Mouse (Mus musculus) bone marrow, adult 2 months (tissue): ENCODE data around the gene Plekhg1. TPM values are rescaled to one million over a fixed set of nuclear protein-coding genes. Genes with fewer than 3 reads are reported as not detected.

ENCODE experiments used
- H3K27ac ChIP-seq: fragments of 200-500 bp; 2 replicates; pipeline ENCODE4 v1.5.1; 2012; ENCODE audit warnings: low read depth, mild to moderate bottlenecking, control low read depth, inconsistent platforms, low read length; ENCODE audit not compliant: control insufficient read depth, poor library complexity, insufficient read depth
- H3K4me1 ChIP-seq: fragments of 200-500 bp; 2 replicates; pipeline ENCODE4 v1.6.1; 2011; ENCODE audit warnings: low read length; ENCODE audit not compliant: control insufficient read depth, insufficient read depth
- H3K4me3 ChIP-seq: fragments of 200-500 bp; replicated peaks from 2 replicates; pipeline ENCODE3; 2011; ENCODE audit warnings: mild to moderate bottlenecking, low read depth, low read length, control low read depth; ENCODE audit not compliant: control insufficient read depth
- CTCF ChIP-seq: fragments of 200-500 bp; IDR thresholded peaks from 2 replicates; pipeline ENCODE4 v1.5.1; 2011; ENCODE audit warnings: low read length, control low read depth; ENCODE audit not compliant: control insufficient read depth, insufficient read depth
- POLR2A ChIP-seq: fragments of 200-500 bp; IDR thresholded peaks from 2 replicates; pipeline ENCODE4 v1.6.1; 2011; ENCODE audit warnings: low read depth, mild to moderate bottlenecking, control low read depth, low read length, borderline replicate concordance; ENCODE audit not compliant: control insufficient read depth
- WGBS: fragments of 180-500 bp; shearing (Covaris S2); methylation state at CpG from one replicate; pipeline ENCODE4 v1.1.7; 2018; 5-methylcytosine and 5-hydroxymethylcytosine counted together
- polyA plus RNA-seq: library from polyadenylated mRNA; stranded (reverse); fragments of >200 nt; gene quantifications from 2 replicates; pipeline ENCODE4 v1.2.4, GENCODE M21; 2011; ENCODE audit warnings: low replicate concordance; ENCODE audit not compliant: missing spikeins, insufficient read depth, insufficient read length

The Plekhg1 gene
- polyA plus RNA-seq: 2.3 and 4.6 TPM in 2 replicates

DNA sequence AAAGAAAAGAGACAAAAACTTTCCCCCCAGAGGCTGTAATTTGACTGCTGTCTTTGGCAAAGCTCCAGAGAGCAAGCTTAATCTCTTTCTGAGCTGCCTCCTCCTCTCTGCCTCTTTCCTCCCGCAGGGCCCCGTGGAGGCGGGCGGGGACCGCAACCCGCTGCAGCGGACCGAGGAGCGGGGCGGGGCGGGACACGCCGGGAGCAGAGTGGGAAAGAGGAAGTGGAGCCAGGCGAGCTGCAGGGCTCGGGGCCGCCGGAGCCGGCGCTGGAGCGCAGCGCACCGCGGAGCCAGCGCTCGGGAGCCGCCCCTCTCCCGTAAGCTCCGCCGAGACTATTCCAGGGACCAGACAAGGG, at the start of gene Plekhg1:
Gene Plekhg1 (plus strand): TSS at position 217 of the 356 bp plus-strand sequence.
- TF ChIP-seq CTCF (no peak), POLR2A (no peak)
- H3K27ac ChIP-seq: peak within 1 kb of the TSS; percentile 53
- WGBS: under 1% methylated on average over 29 of the region's 29 CpGs
- H3K4me3 ChIP-seq: peak within 1 kb of the TSS; percentile 60
- no peaks in the 10 kb centered on the region; the same call in 1 of the 2 replicates for H3K4me1 ChIP-seq

DNA sequence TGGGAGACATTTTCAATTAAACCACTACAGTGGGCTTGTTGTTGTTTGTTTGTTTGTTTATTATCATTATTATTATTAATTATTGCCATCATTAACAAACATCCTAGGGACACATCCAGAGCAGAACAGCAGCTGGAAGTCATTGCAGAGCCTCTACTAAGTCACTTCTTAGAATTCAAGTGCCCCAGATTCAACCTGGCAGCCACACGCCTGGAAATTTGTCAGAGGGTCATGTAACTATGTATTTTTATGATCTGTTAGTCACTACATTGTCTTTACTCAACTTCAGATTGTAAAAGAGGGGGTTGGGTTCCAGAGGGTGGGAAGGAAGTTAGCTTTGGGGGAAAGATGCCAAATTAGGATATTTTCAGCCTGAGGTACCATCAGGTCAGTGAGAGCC, 47.4 kb upstream of the Plekhg1 start:
- H3K4me3 ChIP-seq: no peak overlapping the region
- 68% methylated on average over 1 of the region's 1 CpGs for WGBS
- no peak overlapping the region for H3K27ac ChIP-seq
- no peaks in the 10 kb centered on the region; the same call in 1 of the 2 replicates for H3K4me1 ChIP-seq
- no peak for TF ChIP-seq CTCF
- no peak for TF ChIP-seq POLR2A

DNA sequence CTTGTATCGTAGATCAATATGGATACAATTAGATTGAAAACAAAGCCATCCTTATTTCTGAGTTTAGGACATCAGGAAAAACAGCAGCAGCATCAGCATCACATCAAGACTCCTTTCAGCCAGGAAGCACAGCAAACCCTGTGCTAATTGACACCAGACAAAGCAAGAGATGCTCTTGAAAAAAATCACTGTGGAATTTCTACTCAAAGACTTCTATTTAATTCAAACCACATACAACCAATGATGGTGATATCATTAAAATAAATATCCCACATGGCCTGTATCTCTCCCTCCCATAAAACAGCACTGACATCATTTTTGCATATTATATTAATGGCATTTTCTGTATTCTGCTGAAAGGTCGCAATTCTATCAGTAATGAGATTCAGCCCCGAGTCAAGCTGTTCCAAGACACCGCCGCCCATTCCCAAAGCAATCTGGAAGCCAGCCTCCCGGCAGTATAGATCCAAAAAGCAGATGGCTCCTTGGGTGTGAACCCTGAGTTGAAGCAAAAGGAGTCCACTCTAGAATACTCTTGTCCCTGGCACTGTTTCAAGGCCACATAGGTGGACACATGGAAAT, 46.4 kb upstream of the Plekhg1 start:
- WGBS: 81% methylated on average over 6 of the region's 6 CpGs

DNA sequence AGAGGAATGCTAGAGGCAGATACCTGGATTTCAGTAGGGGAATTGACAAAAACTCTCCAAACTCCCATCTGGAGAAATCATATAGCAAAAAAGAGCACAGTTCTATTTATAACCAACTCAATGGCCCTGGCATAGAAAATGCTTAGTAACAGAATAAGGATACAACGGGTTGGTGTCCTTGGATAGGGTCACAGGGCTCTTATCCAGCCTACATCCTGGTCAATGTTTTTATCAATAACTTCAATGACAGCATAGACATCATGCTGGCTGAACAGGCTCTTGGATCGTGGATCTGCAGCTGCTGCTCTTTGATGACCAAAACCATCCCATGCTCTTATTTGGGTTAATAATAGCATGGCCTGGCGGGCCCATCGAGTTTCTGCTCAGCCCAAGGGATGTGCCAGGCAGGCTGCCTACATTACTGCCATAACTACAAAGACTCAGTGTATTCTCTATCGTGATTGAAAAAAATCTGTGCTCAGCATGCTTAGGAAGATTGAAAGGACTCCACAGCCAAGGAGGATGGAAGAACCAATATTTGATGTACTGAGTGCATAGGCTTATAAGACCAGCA, 44.7 kb upstream of the Plekhg1 start:
- no peak overlapping the region for H3K27ac ChIP-seq
- WGBS: 76% methylated on average over 5 of the region's 5 CpGs
- no peak overlapping the region for H3K4me3 ChIP-seq
- TF ChIP-seq POLR2A (no peak), CTCF (no peak)
- no peaks in the 10 kb centered on the region; the same call in 1 of the 2 replicates for H3K4me1 ChIP-seq

More for the DNA sequence above, 46.4 kb upstream of the Plekhg1 start:
- no peak overlapping the region for H3K4me3 ChIP-seq
- TF ChIP-seq POLR2A: no peak
- no peak for TF ChIP-seq CTCF
- no peak overlapping the region for H3K27ac ChIP-seq
- H3K4me1 ChIP-seq: no peaks in the 10 kb centered on the region; the same call in 1 of the 2 replicates

DNA sequence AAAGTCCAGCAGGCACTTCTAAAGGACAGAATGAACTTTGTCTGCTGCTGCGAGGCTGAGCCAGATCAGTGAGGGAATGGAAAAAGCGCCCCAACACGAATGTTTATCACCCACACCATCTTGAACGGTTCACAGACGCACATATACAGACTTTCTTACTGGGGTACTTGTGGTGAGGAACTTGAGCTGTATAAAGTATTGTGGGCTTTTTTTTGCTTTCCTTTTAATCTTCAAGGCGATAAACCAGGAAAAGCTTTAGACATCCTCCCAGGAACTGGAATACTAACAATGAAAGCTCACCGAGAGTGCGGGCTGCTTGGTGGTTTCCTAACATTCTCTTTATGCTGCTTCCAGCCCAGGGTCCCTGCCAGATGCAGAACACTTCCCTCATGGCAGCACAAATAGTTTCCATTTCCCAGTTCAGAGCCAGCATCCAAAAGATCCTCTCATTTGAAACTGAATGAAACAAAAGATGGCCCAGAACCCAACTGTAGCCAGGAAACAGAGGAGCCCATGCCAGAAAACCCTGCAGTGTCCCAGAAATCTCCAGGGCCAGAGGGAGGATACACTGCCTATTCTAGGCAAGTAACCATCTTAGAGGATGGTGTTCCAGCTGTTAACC, 43.3 kb upstream of the Plekhg1 start:
- Histone ChIP-seq H3K4me1 (no peaks in the 10 kb centered on the region; the same call in 1 of the 2 replicates), H3K27ac (peak overlapping the region; percentile 45; the same call in 1 of the 2 replicates), H3K4me3 (no peak overlapping the region)
- TF ChIP-seq CTCF: no peak
- TF ChIP-seq POLR2A: no peak
- WGBS: 20% methylated on average over 8 of the region's 8 CpGs

DNA sequence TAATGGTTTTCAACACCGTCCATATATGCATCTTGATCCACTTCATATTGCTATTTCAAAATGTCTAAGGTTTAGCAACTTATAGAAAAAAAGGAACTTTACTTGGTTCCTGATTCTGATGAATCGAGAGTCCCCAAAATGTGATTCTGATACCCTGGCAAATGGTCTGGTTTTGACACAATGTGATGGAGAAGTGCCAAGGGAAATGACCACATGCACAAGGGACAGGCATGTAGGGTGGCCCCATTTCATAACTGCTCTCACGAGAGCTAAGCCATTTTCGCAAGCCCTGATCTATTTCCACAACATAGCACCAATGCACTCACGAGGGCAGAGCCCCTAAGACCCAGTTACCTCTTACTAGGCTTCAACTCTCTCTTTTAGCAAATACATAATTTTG, 42.7 kb upstream of the Plekhg1 start:
- Histone ChIP-seq H3K4me1 (no peaks in the 10 kb centered on the region; the same call in 1 of the 2 replicates), H3K27ac (no peak overlapping the region), H3K4me3 (no peak overlapping the region)
- 15% methylated on average over 5 of the region's 5 CpGs for WGBS
- no peak for TF ChIP-seq CTCF
- no peak for TF ChIP-seq POLR2A

DNA sequence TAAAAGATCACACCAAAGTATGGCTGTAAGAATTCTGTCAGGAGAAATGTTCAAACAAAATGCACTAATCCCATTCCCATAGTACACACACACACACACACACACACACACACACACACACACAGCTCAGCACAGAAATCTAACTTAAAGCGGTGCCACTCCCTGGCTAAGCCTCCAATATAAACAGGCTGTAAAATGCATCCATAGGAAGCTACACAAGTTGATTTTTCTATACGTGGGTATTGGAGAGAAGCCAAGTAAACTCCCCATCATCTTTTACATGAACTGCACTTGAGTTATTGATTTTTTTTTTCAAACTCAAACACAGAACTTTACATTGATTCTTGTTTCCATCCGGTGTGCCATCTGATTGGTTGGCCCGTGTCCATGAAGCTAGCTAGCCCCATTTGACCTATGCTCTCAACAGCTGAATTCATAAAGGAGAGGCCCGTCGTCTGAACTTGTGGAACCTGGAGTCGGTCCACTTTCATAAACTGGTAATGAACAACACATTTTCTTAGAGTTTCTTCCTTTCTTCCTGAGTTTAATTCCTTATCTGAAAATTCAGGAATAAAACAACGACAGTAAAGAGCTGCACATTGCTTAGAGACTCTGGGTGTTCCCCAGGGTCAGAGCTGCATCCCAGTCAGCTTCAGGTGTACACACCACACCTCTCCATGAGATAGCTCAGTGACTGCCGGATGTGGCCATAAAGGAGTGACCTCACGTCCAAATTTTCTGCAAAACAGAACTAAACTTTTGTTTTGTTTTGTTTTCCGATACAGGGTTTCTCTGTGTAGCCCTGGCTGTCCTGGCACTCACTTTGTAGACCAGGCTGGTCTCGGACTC, 39.7 kb upstream of the Plekhg1 start:
- TF ChIP-seq CTCF (no peak), POLR2A (no peak)
- no peaks in the 10 kb centered on the region; the same call in 1 of the 2 replicates for H3K4me1 ChIP-seq
- no peak overlapping the region for H3K4me3 ChIP-seq
- H3K27ac ChIP-seq: no peak overlapping the region
- WGBS: 80% methylated on average over 12 of the region's 12 CpGs
